Mouse (Mus musculus) thymus, adult 2 months (tissue): ENCODE data around the gene Ttc3.

Experiments
- CTCF ChIP-seq: fragments of 200-500 bp; IDR thresholded peaks from 2 replicates; pipeline ENCODE4 v1.5.1; 2012; ENCODE audit warnings: mild to moderate bottlenecking, control low read depth, low read length, moderate library complexity, borderline replicate concordance; ENCODE audit not compliant: control insufficient read depth, poor library complexity, insufficient read depth; ENCODE audit errors: extremely low read depth
- POLR2A ChIP-seq: fragments of 200-500 bp; IDR thresholded peaks from 2 replicates; pipeline ENCODE4 v1.6.1; 2012; ENCODE audit warnings: mild to moderate bottlenecking, low read length, control low read depth, moderate library complexity; ENCODE audit not compliant: control insufficient read depth, poor library complexity, insufficient read depth; ENCODE audit errors: extremely low read depth

GRCm38 (mm10) chr16:94379386-94379785, 9.0 kb downstream of the Ttc3 start:
- TF ChIP-seq POLR2A (no peak), CTCF (no peak)
